Mouse (Mus musculus): Measurements from ENCODE around the gene Riok1.

Gene Riok1

DNA sequence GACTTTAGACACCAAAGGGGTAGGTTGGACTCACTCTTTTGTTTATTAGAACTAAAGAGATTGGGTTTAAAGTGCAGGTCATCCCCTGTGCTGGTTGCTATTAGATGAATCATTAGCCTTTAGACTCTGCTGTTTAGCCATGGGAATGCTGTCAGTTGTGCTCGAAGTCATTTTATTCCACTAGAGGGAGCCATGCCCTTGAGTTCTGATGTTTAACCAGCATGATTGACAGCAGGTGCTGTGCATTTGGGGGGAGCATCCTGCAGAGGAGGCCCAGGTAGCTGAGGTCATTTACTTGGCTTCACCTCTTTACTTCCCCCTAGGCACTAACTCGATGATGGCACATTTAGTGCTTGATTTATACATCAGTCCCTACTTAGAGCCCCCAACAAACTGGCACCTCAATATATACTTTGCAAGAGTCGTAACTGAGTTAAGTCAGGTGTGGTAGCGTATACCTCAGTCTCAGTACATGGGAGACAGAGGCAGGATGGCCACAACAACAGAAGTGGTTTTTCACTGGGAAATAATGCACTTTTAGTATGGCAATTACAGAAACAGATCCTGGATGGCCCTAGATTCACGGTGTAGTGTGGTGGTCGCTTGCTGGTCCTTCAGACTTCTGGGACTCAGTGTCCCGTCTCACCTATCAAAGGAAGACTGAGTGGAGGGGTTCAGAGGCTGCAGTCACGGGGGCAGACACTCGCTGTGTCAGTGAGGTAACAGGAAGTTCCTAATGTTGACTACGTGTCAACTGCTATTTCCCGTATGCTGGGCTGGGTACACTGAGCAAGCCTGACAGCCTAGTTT lies 28.3 kb downstream of the Riok1 start:
- DNase-seq (ENCODE audit: low spot score) = peak; percentile 54

DNA sequence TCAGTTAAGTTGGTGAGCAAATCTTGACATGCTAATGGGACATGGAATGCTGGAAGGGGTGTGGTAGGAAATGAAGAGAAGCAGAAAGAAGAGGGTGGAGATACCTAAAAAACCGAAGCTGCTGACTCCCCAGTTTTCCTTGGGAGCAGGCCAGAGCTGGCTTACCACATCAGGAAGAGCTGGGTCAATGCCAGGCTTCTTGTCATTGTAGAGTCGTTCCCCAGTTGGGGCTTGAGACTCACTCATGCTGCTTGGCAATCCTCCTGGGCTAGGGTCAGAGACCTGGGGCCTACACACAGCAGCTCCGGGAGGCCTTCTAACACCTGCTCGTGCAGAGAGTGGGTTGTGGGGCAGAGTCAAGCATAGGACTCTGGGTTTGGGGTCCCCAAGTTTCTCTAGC lies 34.1 kb downstream of the Riok1 start:
- DNase-seq (ENCODE audit: low spot score) = no peak

- no peak for DNase-seq (ENCODE audit: low spot score)
Observed at GRCm38 (mm10) chr13:38073374-38074307, 36.8 kb downstream of the Riok1 start.

GRCm38 (mm10) chr13:38074404-38074803 lies 37.6 kb downstream of the Riok1 start:
- no peak for DNase-seq (ENCODE audit: low spot score)

DNA sequence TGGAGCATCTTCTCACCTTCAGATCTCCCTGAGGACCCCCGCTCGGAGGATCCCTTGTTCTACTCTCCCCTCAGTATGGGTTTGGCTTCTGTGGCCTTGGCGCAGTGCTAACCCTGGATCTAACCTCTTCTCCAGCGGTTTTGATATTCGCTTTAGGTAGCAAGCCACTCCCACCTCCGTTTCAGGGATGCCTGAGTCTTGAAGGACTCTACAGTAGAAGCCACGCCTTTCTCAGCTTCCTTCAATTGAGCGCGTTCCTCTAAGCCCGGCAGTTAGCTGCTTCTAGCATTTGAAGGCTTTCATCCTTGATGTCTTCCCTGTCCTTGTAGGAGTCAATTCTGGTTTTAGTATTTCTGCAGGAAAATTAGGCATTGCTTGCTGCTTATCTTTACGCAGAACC lies 40.3 kb downstream of the Riok1 start:
- DNase-seq (ENCODE audit: low spot score) = no peak

DNA sequence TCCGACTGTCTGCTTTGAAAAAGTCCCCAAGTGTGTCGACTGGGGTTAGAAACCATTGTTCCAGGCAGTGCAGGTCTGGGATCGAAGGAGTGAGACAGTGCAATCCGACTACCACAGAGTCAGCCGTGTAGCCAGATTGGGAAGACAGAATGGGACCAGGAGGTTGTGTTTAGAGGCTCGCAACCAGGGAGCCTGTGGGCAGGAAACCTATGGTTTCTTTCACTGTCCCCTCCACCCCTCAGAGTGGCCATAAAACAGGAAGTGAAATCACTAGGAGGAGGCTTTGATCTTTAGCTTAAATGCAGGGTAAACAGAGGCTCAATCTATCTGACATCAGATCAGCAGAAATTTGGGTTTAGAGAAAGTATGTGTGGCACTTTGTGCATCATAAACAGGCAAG lies 42.0 kb downstream of the Riok1 start:
- no peak for DNase-seq (ENCODE audit: low spot score)

GRCm38 (mm10) chr13:38079366-38079765 lies 42.6 kb downstream of the Riok1 start:
- DNase-seq (ENCODE audit: low spot score) = no peak

GRCm38 (mm10) chr13:38080014-38080413 lies 43.2 kb downstream of the Riok1 start:
- DNase-seq (ENCODE audit: low spot score) = no peak

- no peak for DNase-seq (ENCODE audit: low spot score)
Observed at GRCm38 (mm10) chr13:38080725-38081124, 43.9 kb downstream of the Riok1 start.

GRCm38 (mm10) chr13:38081161-38081560 lies 44.4 kb downstream of the Riok1 start:
- DNase-seq (ENCODE audit: low spot score) = no peak

DNA sequence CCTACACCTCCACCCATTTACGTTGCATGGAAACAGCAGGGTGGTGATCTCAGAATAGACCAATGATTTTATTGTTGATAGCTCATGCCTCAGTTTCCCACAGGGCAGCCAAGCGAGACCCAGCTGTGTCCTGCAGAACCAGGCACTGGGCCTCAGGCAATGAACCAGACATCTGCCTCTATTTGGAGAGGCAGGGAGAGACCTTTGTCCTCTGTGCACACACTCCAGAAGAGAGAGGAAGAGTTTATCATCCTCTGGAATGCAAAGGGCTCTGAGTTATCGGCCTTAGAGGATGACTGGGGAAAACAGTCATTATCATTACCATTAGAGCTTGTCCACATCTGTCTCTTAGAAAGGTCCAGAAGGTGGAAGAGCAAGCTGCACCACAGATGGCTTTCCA lies 49.9 kb downstream of the Riok1 start:
- DNase-seq (ENCODE audit: low spot score) = no peak

DNA sequence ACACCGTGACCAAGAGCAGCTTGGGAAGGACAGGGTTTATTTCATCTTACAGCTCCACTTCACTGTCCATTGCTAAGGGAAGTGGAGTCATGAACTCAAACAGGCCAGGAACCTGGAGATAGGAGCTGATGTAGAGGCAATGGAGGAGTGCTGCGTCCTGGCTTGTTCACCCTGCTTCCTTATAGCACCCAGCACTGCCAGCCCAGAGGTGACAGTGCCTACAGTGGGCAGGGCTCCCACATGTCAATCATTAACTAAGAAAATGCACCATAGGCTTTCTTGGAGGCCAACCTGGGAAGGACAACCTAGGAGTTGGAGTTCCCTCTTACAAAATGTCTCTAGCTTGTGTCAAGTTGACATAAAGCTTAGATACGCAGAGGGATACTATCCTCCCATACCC lies 51.2 kb downstream of the Riok1 start:
- DNase-seq (ENCODE audit: low spot score) = no peak

- DNase-seq (ENCODE audit: low spot score) = no peak
Observed at GRCm38 (mm10) chr13:38089449-38089848, 52.7 kb downstream of the Riok1 start.

GRCm38 (mm10) chr13:38089871-38090270 lies 53.1 kb downstream of the Riok1 start:
- no peak for DNase-seq (ENCODE audit: low spot score)

- DNase-seq (ENCODE audit: low spot score) = no peak
Observed at GRCm38 (mm10) chr13:38096207-38096606, 59.4 kb downstream of the Riok1 start.

DNA sequence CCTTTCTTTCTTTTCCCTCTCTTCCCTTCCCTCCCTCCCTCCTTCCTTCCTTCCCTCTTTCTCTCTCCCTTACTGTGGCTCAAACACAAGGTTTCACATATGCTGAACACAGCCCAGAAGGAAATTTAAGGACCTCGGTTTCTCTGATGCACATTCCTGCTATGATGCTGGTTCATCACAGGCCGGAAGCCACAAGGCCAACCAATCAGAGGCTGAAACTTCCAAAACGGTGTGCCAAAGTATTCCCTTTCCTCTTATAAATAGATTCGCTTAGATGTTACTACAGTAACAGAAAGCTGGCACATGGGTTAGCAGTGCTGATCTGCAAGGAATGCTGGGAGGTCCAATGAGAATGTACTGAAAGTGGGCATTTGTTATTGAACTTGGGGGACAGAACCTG lies 66.6 kb downstream of the Riok1 start:
- DNase-seq (ENCODE audit: low spot score) = peak; percentile 2

DNA sequence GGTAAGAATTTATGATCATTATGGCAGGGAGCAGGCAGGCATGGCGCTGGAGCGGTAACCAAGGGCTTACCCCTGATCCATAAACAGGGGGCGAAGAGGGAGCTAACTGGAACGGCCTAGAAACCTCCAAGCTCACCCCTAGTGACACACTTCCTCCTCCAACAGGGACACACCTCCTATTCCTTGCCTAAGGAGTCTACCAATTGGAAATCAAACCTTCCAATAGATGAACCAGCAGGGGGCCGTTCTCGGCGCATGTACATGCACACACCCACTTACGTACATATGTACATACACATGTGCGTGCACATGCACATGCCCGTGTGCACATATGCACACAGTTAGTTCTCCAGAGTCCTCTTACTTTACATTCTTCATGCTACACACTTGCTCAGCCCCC lies 67.7 kb downstream of the Riok1 start:
- DNase-seq (ENCODE audit: low spot score) = no peak

GRCm38 (mm10) chr13:38109081-38109480 lies 72.3 kb downstream of the Riok1 start:
- DNase-seq (ENCODE audit: low spot score) = no peak

Measured in layer of hippocampus, adult 9-10 months (tissue).